Mouse (Mus musculus): ENCODE data around the gene Cmah. TPM values are rescaled to one million over a fixed set of nuclear protein-coding genes. Genes with fewer than 3 reads are reported as not detected.

The Cmah gene
- polyA plus RNA-seq, 1 experiment = 7.5 TPM

GRCm38 (mm10) chr13:24518887-24519286 lies 191.7 kb downstream of the Cmah start:
- TF ChIP-seq POLR2A (IDR thresholded peaks at IDR 0.05; ENCODE audit: borderline replicate concordance, low read depth, low read length) (no peak), CTCF (IDR thresholded peaks at IDR 0.05; ENCODE audit: low read depth, low read length) (no peak)
- H3K4me1 ChIP-seq (ENCODE audit: control insufficient read depth, insufficient read depth, low read length) = peaks cover 4% of the 10 kb centered on the region

GRCm38 (mm10) chr13:24519976-24520647 lies 192.9 kb downstream of the Cmah start:
- TF ChIP-seq POLR2A (IDR thresholded peaks at IDR 0.05; ENCODE audit: borderline replicate concordance, low read depth, low read length) (no peak), CTCF (IDR thresholded peaks at IDR 0.05; ENCODE audit: low read depth, low read length) (no peak)
- H3K4me3 ChIP-seq (ENCODE audit: insufficient read depth, low read length) = no peak overlapping the region
- H3K27ac ChIP-seq (ENCODE audit: insufficient read depth, low read depth, low read length) = no peak overlapping the region
- peaks cover 4% of the 10 kb centered on the region for H3K4me1 ChIP-seq (ENCODE audit: control insufficient read depth, insufficient read depth, low read length)

More at GRCm38 (mm10) chr13:24518887-24519286, 191.7 kb downstream of the Cmah start:
- Histone ChIP-seq H3K27ac (ENCODE audit: insufficient read depth, low read depth, low read length) (no peak overlapping the region), H3K4me3 (ENCODE audit: insufficient read depth, low read length) (no peak overlapping the region)

GRCm38 (mm10) chr13:24520796-24521195 lies 193.6 kb downstream of the Cmah start:
- TF ChIP-seq POLR2A (IDR thresholded peaks at IDR 0.05; ENCODE audit: borderline replicate concordance, low read depth, low read length) (no peak), CTCF (IDR thresholded peaks at IDR 0.05; ENCODE audit: low read depth, low read length) (no peak)
- Histone ChIP-seq H3K4me3 (ENCODE audit: insufficient read depth, low read length) (no peak overlapping the region), H3K27ac (ENCODE audit: insufficient read depth, low read depth, low read length) (no peak overlapping the region), H3K4me1 (ENCODE audit: control insufficient read depth, insufficient read depth, low read length) (no peaks in the 10 kb centered on the region)

- TF ChIP-seq POLR2A (IDR thresholded peaks at IDR 0.05; ENCODE audit: borderline replicate concordance, low read depth, low read length) (no peak), CTCF (IDR thresholded peaks at IDR 0.05; ENCODE audit: low read depth, low read length) (no peak)
- Histone ChIP-seq H3K27ac (ENCODE audit: insufficient read depth, low read depth, low read length) (no peak overlapping the region), H3K4me3 (ENCODE audit: insufficient read depth, low read length) (no peak overlapping the region), H3K4me1 (ENCODE audit: control insufficient read depth, insufficient read depth, low read length) (no peaks in the 10 kb centered on the region)
Measured at GRCm38 (mm10) chr13:24521446-24522342, 194.5 kb downstream of the Cmah start.

GRCm38 (mm10) chr13:24522343-24522837 lies 195.2 kb downstream of the Cmah start:
- H3K27ac ChIP-seq (ENCODE audit: insufficient read depth, low read depth, low read length) = no peak overlapping the region
- H3K4me1 ChIP-seq (ENCODE audit: control insufficient read depth, insufficient read depth, low read length) = no peaks in the 10 kb centered on the region
- TF ChIP-seq CTCF (IDR thresholded peaks at IDR 0.05; ENCODE audit: low read depth, low read length) (no peak), POLR2A (IDR thresholded peaks at IDR 0.05; ENCODE audit: borderline replicate concordance, low read depth, low read length) (no peak)
- H3K4me3 ChIP-seq (ENCODE audit: insufficient read depth, low read length) = no peak overlapping the region

GRCm38 (mm10) chr13:24523587-24524221 lies 196.5 kb downstream of the Cmah start:
- TF ChIP-seq POLR2A (IDR thresholded peaks at IDR 0.05; ENCODE audit: borderline replicate concordance, low read depth, low read length) (no peak), CTCF (IDR thresholded peaks at IDR 0.05; ENCODE audit: low read depth, low read length) (no peak)
- Histone ChIP-seq H3K4me1 (ENCODE audit: control insufficient read depth, insufficient read depth, low read length) (no peaks in the 10 kb centered on the region), H3K27ac (ENCODE audit: insufficient read depth, low read depth, low read length) (no peak overlapping the region), H3K4me3 (ENCODE audit: insufficient read depth, low read length) (no peak overlapping the region)

- TF ChIP-seq POLR2A (IDR thresholded peaks at IDR 0.05; ENCODE audit: borderline replicate concordance, low read depth, low read length) (no peak), CTCF (IDR thresholded peaks at IDR 0.05; ENCODE audit: low read depth, low read length) (no peak)
- Histone ChIP-seq H3K27ac (ENCODE audit: insufficient read depth, low read depth, low read length) (no peak overlapping the region), H3K4me3 (ENCODE audit: insufficient read depth, low read length) (no peak overlapping the region), H3K4me1 (ENCODE audit: control insufficient read depth, insufficient read depth, low read length) (no peaks in the 10 kb centered on the region)
Measured at GRCm38 (mm10) chr13:24524468-24524867, 197.3 kb downstream of the Cmah start.

GRCm38 (mm10) chr13:24525551-24525950 lies 198.3 kb downstream of the Cmah start:
- TF ChIP-seq POLR2A (IDR thresholded peaks at IDR 0.05; ENCODE audit: borderline replicate concordance, low read depth, low read length) (no peak), CTCF (IDR thresholded peaks at IDR 0.05; ENCODE audit: low read depth, low read length) (no peak)
- Histone ChIP-seq H3K4me3 (ENCODE audit: insufficient read depth, low read length) (no peak overlapping the region), H3K4me1 (ENCODE audit: control insufficient read depth, insufficient read depth, low read length) (no peaks in the 10 kb centered on the region), H3K27ac (ENCODE audit: insufficient read depth, low read depth, low read length) (no peak overlapping the region)

GRCm38 (mm10) chr13:24526916-24527315 lies 199.7 kb downstream of the Cmah start:
- Histone ChIP-seq H3K4me1 (ENCODE audit: control insufficient read depth, insufficient read depth, low read length) (no peaks in the 10 kb centered on the region), H3K4me3 (ENCODE audit: insufficient read depth, low read length) (no peak overlapping the region), H3K27ac (ENCODE audit: insufficient read depth, low read depth, low read length) (no peak overlapping the region)
- TF ChIP-seq CTCF (IDR thresholded peaks at IDR 0.05; ENCODE audit: low read depth, low read length) (no peak), POLR2A (IDR thresholded peaks at IDR 0.05; ENCODE audit: borderline replicate concordance, low read depth, low read length) (no peak)

Other genes with a start within 250 kb of the Cmah start
- gene Carmil1, start 46.6 kb upstream of the Cmah start, polyA plus RNA-seq (2012; ENCODE audit: insufficient read depth, insufficient read length, missing spikeins) = 4.1 and 9.7 TPM in 2 replicates